9 mouse cellular contexts compared by ENCODE assay signal in the genomic region with DNA sequence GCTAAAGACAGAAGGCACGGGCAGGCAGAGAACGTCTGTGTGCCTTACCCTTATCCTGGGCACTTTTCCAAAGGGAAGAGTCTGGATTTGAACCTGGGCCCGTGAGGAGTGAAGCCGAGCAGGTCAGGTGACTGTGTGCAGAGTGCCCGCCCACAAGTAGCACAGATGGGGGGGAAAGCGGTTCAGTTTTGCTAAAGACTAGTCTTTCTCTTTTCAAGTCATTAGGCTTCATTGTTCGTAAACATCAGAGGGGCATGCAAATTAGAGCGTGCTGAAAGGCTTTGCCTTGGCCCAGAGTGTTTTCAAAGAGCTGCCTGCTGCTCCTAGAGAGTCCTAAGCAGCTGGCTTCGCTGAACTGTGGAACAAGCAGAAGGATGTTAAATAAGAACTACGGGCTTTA. TPM values are rescaled to one million over a fixed set of nuclear protein-coding genes. Genes with fewer than 3 reads are reported as not detected.
DNase-seq lines count a peak whose midpoint lies in the region; ATAC-seq lines count a peak whose summit lies in the region.
"Had no signal": no experiment of that assay in that cellular context is flagged by ENCODE, and none has a peak within 500 bp of the region (broad histone marks: within the 10 kb centered on the region; RNA-seq: fewer than 3 reads in every experiment).

No protein-coding gene starts in this region.

- no peak overlapping the region for H3K9ac ChIP-seq in hindbrain, embryonic 15.5 days
- H3K9ac ChIP-seq in midbrain, embryonic 15.5 days, result no peak overlapping the region
- no peak overlapping the region for H3K9ac ChIP-seq in kidney, embryonic 16.5 days (replicated peaks; ENCODE audit: low read length)

- H3K4me2 ChIP-seq in hindbrain, embryonic 15.5 days, result no peak overlapping the region
- H3K4me2 ChIP-seq in midbrain, embryonic 15.5 days, result no peak overlapping the region
- H3K4me2 ChIP-seq in kidney, embryonic 16.5 days (replicated peaks; ENCODE audit: low read depth, low read length), result no peak overlapping the region

- no peak overlapping the region for H3K4me3 ChIP-seq in hindbrain, embryonic 15.5 days
- H3K4me3 ChIP-seq in midbrain, embryonic 15.5 days, result no peak overlapping the region
- no peak overlapping the region for H3K4me3 ChIP-seq in kidney, embryonic 16.5 days (ENCODE audit: low read length)

- H3K4me1 ChIP-seq in hindbrain, embryonic 15.5 days (replicated peaks), result peaks cover 30% of the 10 kb centered on the region
- peaks cover 31% of the 10 kb centered on the region for H3K4me1 ChIP-seq in midbrain, embryonic 15.5 days
- H3K4me1 ChIP-seq in kidney, embryonic 16.5 days (ENCODE audit: insufficient read depth, low read length), result no peaks in the 10 kb centered on the region

- no peaks in the 10 kb centered on the region for H3K9me3 ChIP-seq in hindbrain, embryonic 15.5 days
- no peaks in the 10 kb centered on the region for H3K9me3 ChIP-seq in midbrain, embryonic 15.5 days
- H3K9me3 ChIP-seq in kidney, embryonic 16.5 days (ENCODE audit: low read length), result no peaks in the 10 kb centered on the region

- peak overlapping the region; percentile 57 for H3K27ac ChIP-seq in hindbrain, embryonic 15.5 days (replicated peaks)
- peak overlapping the region; percentile 71 for H3K27ac ChIP-seq in midbrain, embryonic 15.5 days
- no peak overlapping the region for H3K27ac ChIP-seq in kidney, embryonic 16.5 days (ENCODE audit: low read length)

- H3K27me3 ChIP-seq in hindbrain, embryonic 15.5 days, result no peaks in the 10 kb centered on the region
- H3K27me3 ChIP-seq in midbrain, embryonic 15.5 days (replicated peaks), result no peaks in the 10 kb centered on the region
- H3K27me3 ChIP-seq in kidney, embryonic 16.5 days (ENCODE audit: insufficient read depth, low read length), result no peaks in the 10 kb centered on the region

- ATAC-seq in hindbrain, embryonic 15.5 days (ENCODE audit: low FRiP score, low read depth), result peak; percentile 90
- ATAC-seq in midbrain, embryonic 15.5 days (replicated peaks), result peak; percentile 86
- no peak; the same call in 1 of the 2 replicates for ATAC-seq in kidney, embryonic 16.5 days (ENCODE audit: low FRiP score, low TSS enrichment)

- no peaks in the 10 kb centered on the region for H3K36me3 ChIP-seq in hindbrain, embryonic 15.5 days
- no peaks in the 10 kb centered on the region for H3K36me3 ChIP-seq in midbrain, embryonic 15.5 days (replicated peaks)
- H3K36me3 ChIP-seq in kidney, embryonic 16.5 days (ENCODE audit: insufficient read depth, low read length), result no peaks in the 10 kb centered on the region

- peak; percentile 45 for DNase-seq in cerebellum, adult 9-11 months
- no peak for DNase-seq in cerebellum, postnatal 36 days
- DNase-seq in brain, embryonic 18.5 days (ENCODE audit: low read depth, low spot score), result peak; percentile 79
- no peak for DNase-seq in adrenal gland, postnatal 14 days
- DNase-seq in kidney, postnatal 36 days, result no peak
- DNase-seq: heart, postnatal 4 days had no signal

- WGBS in hindbrain, embryonic 15.5 days, result 13% methylated on average over 10 of the region's 10 CpGs
- WGBS in midbrain, embryonic 15.5 days, result 4% methylated on average over 10 of the region's 10 CpGs
- WGBS in kidney, embryonic 16.5 days, result 33% methylated on average over 10 of the region's 10 CpGs

RNA-seq across cellular contexts. Expression of a gene that starts 50.4 kb away (rescaled TPM):
- 11.5 and 11.7 TPM in 2 replicates for polyA plus RNA-seq in hindbrain, embryonic 15.5 days (2015; fragmentation: Nextera tagmentation; extraction: Ambion mirVana)
- 14.2 and 14.5 TPM in 2 replicates for polyA plus RNA-seq in midbrain, embryonic 15.5 days (2015; fragmentation: Nextera tagmentation; extraction: Ambion mirVana)
- polyA plus RNA-seq in kidney, embryonic 16.5 days (2015; fragmentation: Nextera tagmentation; extraction: Ambion mirVana), result 14.3 and 17.3 TPM in 2 replicates
- 87.2 and 88.6 TPM in 2 replicates for total RNA-seq in adrenal gland, postnatal 14 days (2021)

RNA-seq across cellular contexts. Expression of a gene that starts 59.3 kb away (rescaled TPM):
- polyA plus RNA-seq in hindbrain, embryonic 15.5 days (2015; fragmentation: Nextera tagmentation; extraction: Ambion mirVana), result 0.05 TPM in 1 of 2 replicates, not detected in the other
- 0.08 TPM in 1 of 2 replicates, not detected in the other for polyA plus RNA-seq in midbrain, embryonic 15.5 days (2015; fragmentation: Nextera tagmentation; extraction: Ambion mirVana)
- polyA plus RNA-seq in kidney, embryonic 16.5 days (2015; fragmentation: Nextera tagmentation; extraction: Ambion mirVana), result 0.06 TPM in 1 of 2 replicates, not detected in the other
- 0.22 TPM in 1 of 2 replicates, not detected in the other for total RNA-seq in adrenal gland, postnatal 14 days (2021)

Comparison
In these comparisons a context has a peak if more than half of its experiments do, and no peak if none do; other contexts are left out.
1. DNase-seq: peak in cerebellum, adult 9-11 months (single experiment) and brain, embryonic 18.5 days (single experiment); none in cerebellum, postnatal 36 days (0 of 2), adrenal gland, postnatal 14 days (single experiment) and kidney, postnatal 36 days (0 of 2).